Mouse (Mus musculus): Measurements from ENCODE around the gene Gm9745.
"Not testable (repeated sequence)": the region's sequence is repeated elsewhere in the genome, so short reads cannot be mapped to it uniquely, and the experiment has no call there.

Gene Gm9745

GRCm38 (mm10) chr13:8913890-8914289 lies 34.1 kb downstream of the Gm9745 start:
- not testable (repeated sequence) for DNase-seq (ENCODE audit: extremely low spot score)

DNA sequence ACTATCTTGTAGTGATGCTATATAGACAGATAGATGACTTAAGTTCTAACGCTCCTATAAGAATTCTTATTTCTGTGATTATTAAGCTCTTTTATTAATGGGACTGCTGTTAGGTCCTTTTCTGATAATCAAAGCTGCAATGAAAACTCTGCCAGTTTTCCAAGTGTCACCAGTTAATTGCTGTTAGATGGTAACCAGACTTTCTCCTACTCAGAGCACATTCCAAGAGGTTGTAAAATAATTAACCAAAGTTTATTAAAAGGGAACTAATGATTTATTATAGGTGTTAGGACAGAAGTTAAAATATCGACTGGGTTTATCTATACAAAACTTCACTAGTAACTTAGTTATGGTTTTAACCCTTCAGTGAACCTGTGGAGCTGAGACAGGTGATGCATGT lies 42.0 kb downstream of the Gm9745 start:
- DNase-seq (ENCODE audit: extremely low spot score): not testable (repeated sequence)

All from embryo, embryonic 9.5 days (tissue).